Mouse (Mus musculus) frontal cortex, postnatal 25 days (tissue): ENCODE results near the gene Hspb8.
"Not testable (repeated sequence)": the region's sequence is repeated elsewhere in the genome, so short reads cannot be mapped to it uniquely, and the experiment has no call there.

ENCODE experiments used
- DNase-seq, 2 experiments: peaks; one replicate each; pipeline ENCODE4 v3.0.0; 2022; ENCODE audit warnings: low spot score in 2 of 2

Hspb8 gene

GRCm38 (mm10) chr5:116432871-116433270 is 10.2 kb upstream of the Hspb8 start:
- no peak for DNase-seq

GRCm38 (mm10) chr5:116426701-116427100 is 4.0 kb upstream of the Hspb8 start:
- no peak for DNase-seq

- DNase-seq = not testable (repeated sequence)
Observed at GRCm38 (mm10) chr5:116425709-116426108, 3.0 kb upstream of the Hspb8 start.

GRCm38 (mm10) chr5:116425273-116425672 is 2.6 kb upstream of the Hspb8 start:
- DNase-seq = no peak

GRCm38 (mm10) chr5:116423746-116424145 is 1.1 kb upstream of the Hspb8 start:
- DNase-seq = no peak

- DNase-seq = no peak
Observed at GRCm38 (mm10) chr5:116421791-116422481, 728 bp downstream of the Hspb8 start.

GRCm38 (mm10) chr5:116420759-116421225 is 1.9 kb downstream of the Hspb8 start:
- DNase-seq = no peak

- no peak for DNase-seq
Observed at GRCm38 (mm10) chr5:116420213-116420612, 2.5 kb downstream of the Hspb8 start.

GRCm38 (mm10) chr5:116419322-116420045 is 3.2 kb downstream of the Hspb8 start:
- no peak for DNase-seq

GRCm38 (mm10) chr5:116416208-116416607 is 6.5 kb downstream of the Hspb8 start:
- DNase-seq = no peak

GRCm38 (mm10) chr5:116409689-116410590 is 12.7 kb downstream of the Hspb8 start:
- no peak for DNase-seq

- no peak for DNase-seq
Observed at GRCm38 (mm10) chr5:116408965-116409364, 13.7 kb downstream of the Hspb8 start.

GRCm38 (mm10) chr5:116407936-116408335 is 14.7 kb downstream of the Hspb8 start:
- no peak for DNase-seq

GRCm38 (mm10) chr5:116407321-116407720 is 15.3 kb downstream of the Hspb8 start:
- no peak for DNase-seq

- no peak for DNase-seq
Observed at GRCm38 (mm10) chr5:116406507-116406906, 16.2 kb downstream of the Hspb8 start.

GRCm38 (mm10) chr5:116405934-116406333 is 16.7 kb downstream of the Hspb8 start:
- DNase-seq = no peak

- no peak for DNase-seq
Observed at GRCm38 (mm10) chr5:116404063-116404462, 18.6 kb downstream of the Hspb8 start.

- no peak for DNase-seq
Observed at GRCm38 (mm10) chr5:116400801-116401200, 21.9 kb downstream of the Hspb8 start.

GRCm38 (mm10) chr5:116400042-116400730 is 22.5 kb downstream of the Hspb8 start:
- no peak for DNase-seq

- DNase-seq = no peak
Observed at GRCm38 (mm10) chr5:116396104-116396503, 26.6 kb downstream of the Hspb8 start.

- no peak for DNase-seq
Observed at GRCm38 (mm10) chr5:116392603-116393002, 30.1 kb downstream of the Hspb8 start.
